Mouse (Mus musculus) intestine, embryonic 14.5 days (tissue): ENCODE results near the gene Dpysl4. TPM values are rescaled to one million over a fixed set of nuclear protein-coding genes. Genes with fewer than 3 reads are reported as not detected.
A peak's percentile ranks its signal among the peaks of the same experiment; 100 is the strongest.

Experiments
- ATAC-seq: fragments of 200-750 bp; cut with Nextera tagmentation; replicated peaks from 2 replicates; pipeline ENCODE4 v1.8.0; 2017; ENCODE audit warnings: low read depth, moderate number of reproducible peaks, moderate TSS enrichment, moderate library complexity; ENCODE audit not compliant: low FRiP score, low TSS enrichment
- DNase-seq: peaks from one replicate; pipeline ENCODE4 v3.0.0-alpha.2; 2018; ENCODE audit warnings: low spot score
- H3K27ac ChIP-seq: fragments of 300-500 bp; sonication (generic); 2 replicates; pipeline ENCODE4 v1.5.1; 2014; ENCODE audit warnings: low read depth, mild to moderate bottlenecking, control low read depth
- H3K27me3 ChIP-seq: fragments of 300-500 bp; sonication (generic); replicated peaks from 2 replicates; pipeline ENCODE4 v1.6.1; 2014; ENCODE audit warnings: low read length, control low read depth; ENCODE audit not compliant: control insufficient read depth, insufficient read depth
- H3K36me3 ChIP-seq: fragments of 300-500 bp; sonication (generic); 2 replicates; pipeline ENCODE4 v1.6.1; 2014; ENCODE audit warnings: low read length, control low read depth; ENCODE audit not compliant: control insufficient read depth, insufficient read depth
- H3K4me1 ChIP-seq: fragments of 300-500 bp; sonication (generic); replicated peaks from 2 replicates; pipeline ENCODE4 v1.6.1; 2014; ENCODE audit warnings: low read length, control low read depth, mixed read lengths; ENCODE audit not compliant: control insufficient read depth, insufficient read depth
- H3K4me2 ChIP-seq: fragments of 300-500 bp; sonication (generic); 2 replicates; pipeline ENCODE4 v1.6.1; 2014; ENCODE audit warnings: low read length
- H3K4me3 ChIP-seq: fragments of 300-500 bp; sonication (generic); 2 replicates; pipeline ENCODE4 v1.5.1; 2014; ENCODE audit warnings: low read depth, low read length, control low read depth, mixed read lengths
- H3K9ac ChIP-seq: fragments of 300-500 bp; sonication (generic); 2 replicates; pipeline ENCODE4 v1.6.1; 2014; ENCODE audit warnings: mild to moderate bottlenecking, low read length
- H3K9me3 ChIP-seq: fragments of 300-500 bp; sonication (generic); 2 replicates; pipeline ENCODE4 v1.6.1; 2016; ENCODE audit warnings: low read length, control low read depth; ENCODE audit not compliant: control insufficient read depth
- WGBS: fragments of 180-500 bp; shearing (Covaris S2); extraction: QIAGEN DNeasy Blood & Tissue Kit; methylation state at CpG from one replicate; pipeline ENCODE4 v1.1.7; 2014; 5-methylcytosine and 5-hydroxymethylcytosine counted together
- polyA plus RNA-seq: library from polyadenylated mRNA; unstranded; fragments of >200 nt; fragmentation: Nextera tagmentation; extraction: Ambion mirVana; gene quantifications from 2 replicates; pipeline ENCODE4 v1.2.1, GENCODE M21; 2014

Gene Dpysl4
- 28.5 and 30.0 TPM in 2 replicates for polyA plus RNA-seq

DNA sequence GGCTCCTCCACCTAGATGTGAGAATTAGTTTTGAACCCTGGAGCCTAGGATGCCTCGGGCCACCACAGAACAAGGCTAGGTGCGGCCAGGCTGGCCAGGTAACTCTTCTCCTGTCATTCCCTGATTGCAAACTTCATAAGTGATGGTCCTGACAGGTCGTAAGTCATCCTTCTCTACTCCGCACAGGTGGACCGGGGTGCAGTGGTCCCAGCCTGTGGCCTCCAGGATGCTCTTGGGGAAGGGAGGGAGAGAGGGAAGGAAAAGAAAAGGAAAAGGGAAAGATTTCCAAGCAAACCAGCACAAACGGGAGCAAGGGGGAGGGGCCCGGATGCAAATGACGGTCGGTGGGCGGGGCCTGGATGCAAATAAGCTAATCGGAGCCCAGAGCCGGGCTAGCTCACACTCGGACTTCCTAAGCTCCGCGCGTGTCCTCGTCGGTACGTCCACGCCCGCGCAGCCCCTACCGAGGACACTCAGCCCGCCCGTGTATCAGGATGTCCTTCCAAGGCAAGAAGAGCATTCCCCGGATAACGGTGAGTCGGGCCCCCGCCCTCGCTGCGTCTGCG is at the start of gene Dpysl4:
TSS of gene Dpysl4 (plus strand) at position 373 of the 566 bp plus-strand sequence.
- DNase-seq: no peak
- peaks cover 9% of the 10 kb centered on the region; the same call in 1 of the 2 replicates for H3K36me3 ChIP-seq
- peaks cover 18% of the 10 kb centered on the region; the same call in 1 of the 2 replicates for H3K27me3 ChIP-seq
- no peaks in the 10 kb centered on the region for H3K9me3 ChIP-seq
- WGBS: 7% methylated on average over 31 of the region's 32 CpGs
- H3K4me2 ChIP-seq: peak within 1 kb of the TSS; percentile 76
- peak within 1 kb of the TSS; percentile 67 for H3K9ac ChIP-seq
- H3K27ac ChIP-seq: no peak within 1 kb of the TSS
- H3K4me3 ChIP-seq: peak within 1 kb of the TSS; percentile 64
- H3K4me1 ChIP-seq: peaks cover 4% of the 10 kb centered on the region; the same call in 1 of the 2 replicates
- ATAC-seq: peak; percentile 85

GRCm38 (mm10) chr7:139063406-139063805 is 22.4 kb upstream of the Dpysl4 start:
- DNase-seq: no peak
- 58% methylated on average over 4 of the region's 4 CpGs for WGBS
- Histone ChIP-seq H3K36me3 (no peaks in the 10 kb centered on the region), H3K27me3 (no peaks in the 10 kb centered on the region), H3K27ac (no peak overlapping the region), H3K9ac (no peak overlapping the region), H3K4me3 (no peak overlapping the region), H3K4me2 (no peak overlapping the region), H3K9me3 (no peaks in the 10 kb centered on the region), H3K4me1 (no peaks in the 10 kb centered on the region)
- ATAC-seq: no peak

- H3K27ac ChIP-seq: no peak overlapping the region
- no peaks in the 10 kb centered on the region for H3K4me1 ChIP-seq
- H3K9me3 ChIP-seq: no peaks in the 10 kb centered on the region
- H3K4me2 ChIP-seq: no peak overlapping the region
- no peak overlapping the region for H3K9ac ChIP-seq
- no peaks in the 10 kb centered on the region for H3K27me3 ChIP-seq
- WGBS: 0% methylated on average over 2 of the region's 2 CpGs
- no peaks in the 10 kb centered on the region for H3K36me3 ChIP-seq
- no peak overlapping the region for H3K4me3 ChIP-seq
- ATAC-seq: peak; percentile 51
- DNase-seq: peak; percentile 96
Measured at GRCm38 (mm10) chr7:139068182-139068623, 17.6 kb upstream of the Dpysl4 start.

GRCm38 (mm10) chr7:139074189-139074588 is 11.6 kb upstream of the Dpysl4 start:
- no peak for ATAC-seq
- Histone ChIP-seq H3K9me3 (no peaks in the 10 kb centered on the region), H3K9ac (no peak overlapping the region), H3K27me3 (no peaks in the 10 kb centered on the region), H3K4me3 (no peak overlapping the region), H3K27ac (no peak overlapping the region), H3K36me3 (no peaks in the 10 kb centered on the region), H3K4me2 (no peak overlapping the region), H3K4me1 (peaks cover 27% of the 10 kb centered on the region)
- WGBS: 22% methylated on average over 6 of the region's 6 CpGs
- no peak for DNase-seq

DNA sequence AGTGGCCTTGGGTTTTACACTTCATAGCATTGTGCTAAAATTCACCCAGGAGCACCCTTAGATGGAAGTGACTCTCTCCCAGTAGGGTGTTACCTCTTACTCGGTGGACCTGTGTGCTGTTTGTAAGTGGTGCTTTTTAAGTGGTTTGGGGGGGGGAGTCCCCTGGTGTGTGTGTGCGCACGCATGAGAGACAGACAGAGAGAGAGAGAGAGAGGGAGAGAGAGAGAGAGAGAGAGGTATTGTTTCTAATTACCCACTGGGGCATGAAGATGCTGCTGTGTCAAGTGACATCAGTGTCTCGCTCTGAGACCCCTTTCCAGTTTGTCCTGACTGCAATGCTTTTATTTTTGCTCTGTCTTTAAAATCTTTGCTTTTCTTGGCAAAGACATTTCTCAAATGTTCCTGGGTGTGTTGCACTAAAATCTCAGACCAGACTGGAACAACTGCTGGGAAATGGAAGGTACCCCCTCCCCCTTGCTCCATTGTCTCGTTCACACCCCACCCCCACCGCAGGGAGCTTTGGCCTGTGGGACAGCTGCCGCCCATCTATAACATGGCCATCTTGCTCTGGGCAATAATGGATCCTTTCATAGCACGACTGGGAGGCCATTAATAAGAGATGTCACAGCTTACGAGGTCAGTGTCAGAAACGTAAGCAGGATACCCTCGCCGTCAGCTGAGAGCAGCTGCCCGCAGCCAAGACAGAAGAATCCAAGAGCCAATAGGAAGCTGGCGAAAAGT is 10.6 kb upstream of the Dpysl4 start:
- Histone ChIP-seq H3K4me3 (no peak overlapping the region), H3K9ac (no peak overlapping the region), H3K36me3 (no peaks in the 10 kb centered on the region), H3K4me2 (no peak overlapping the region), H3K9me3 (no peaks in the 10 kb centered on the region), H3K27ac (no peak overlapping the region), H3K27me3 (no peaks in the 10 kb centered on the region), H3K4me1 (peaks cover 27% of the 10 kb centered on the region)
- no peak for DNase-seq
- 45% methylated on average over 14 of the region's 14 CpGs for WGBS
- 0 out of 2 replicates have a peak, but pooled peaks have one; percentile 32 for ATAC-seq

- H3K27me3 ChIP-seq: no peaks in the 10 kb centered on the region
- ATAC-seq (0 out of 2 replicates have a peak, but pooled peaks have one; percentile 16), DNase-seq (no peak)
- H3K36me3 ChIP-seq: no peaks in the 10 kb centered on the region
- peaks cover 27% of the 10 kb centered on the region for H3K4me1 ChIP-seq
- H3K4me2 ChIP-seq: peak overlapping the region; percentile 9; the same call in 1 of the 2 replicates
- peak overlapping the region; percentile 49; the same call in 1 of the 2 replicates for H3K27ac ChIP-seq
- WGBS: 19% methylated on average over 7 of the region's 7 CpGs
- H3K4me3 ChIP-seq: no peak overlapping the region
- no peak overlapping the region for H3K9ac ChIP-seq
- no peaks in the 10 kb centered on the region for H3K9me3 ChIP-seq
Measured at GRCm38 (mm10) chr7:139077283-139077682, 8.5 kb upstream of the Dpysl4 start.

- H3K27ac ChIP-seq: peak overlapping the region; percentile 49; the same call in 1 of the 2 replicates
- H3K27me3 ChIP-seq: no peaks in the 10 kb centered on the region
- WGBS: 42% methylated on average over 6 of the region's 6 CpGs
- ATAC-seq: no peak
- no peaks in the 10 kb centered on the region for H3K9me3 ChIP-seq
- H3K9ac ChIP-seq: no peak overlapping the region
- no peak for DNase-seq
- H3K4me1 ChIP-seq: peaks cover 27% of the 10 kb centered on the region
- no peak overlapping the region for H3K4me3 ChIP-seq
- no peaks in the 10 kb centered on the region for H3K36me3 ChIP-seq
- peak overlapping the region; percentile 9 for H3K4me2 ChIP-seq
Measured at GRCm38 (mm10) chr7:139078181-139078580, 7.6 kb upstream of the Dpysl4 start.

DNA sequence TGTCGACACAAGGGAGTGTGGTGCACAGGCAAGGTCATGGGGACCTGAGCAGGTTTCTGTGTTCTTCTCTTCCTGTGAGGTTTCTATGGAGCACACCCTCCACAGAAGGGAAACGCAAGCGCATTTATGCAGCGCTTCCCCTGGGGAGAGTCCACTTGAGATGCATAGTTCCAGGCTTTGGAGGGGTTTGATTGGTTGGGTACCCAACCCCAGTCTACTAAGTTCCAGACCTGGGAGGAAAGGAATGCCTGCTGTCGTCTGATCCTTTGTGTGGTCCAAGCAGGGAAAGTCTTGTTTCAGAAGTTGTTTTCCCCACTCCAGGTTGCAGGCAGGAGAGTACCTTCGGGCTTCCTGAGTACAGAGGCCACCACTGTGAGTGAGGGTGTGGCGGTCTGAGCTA is 6.7 kb upstream of the Dpysl4 start:
- Histone ChIP-seq H3K27ac (no peak overlapping the region), H3K36me3 (no peaks in the 10 kb centered on the region), H3K27me3 (no peaks in the 10 kb centered on the region), H3K4me2 (no peak overlapping the region), H3K4me3 (no peak overlapping the region), H3K9ac (no peak overlapping the region), H3K9me3 (no peaks in the 10 kb centered on the region), H3K4me1 (peaks cover 27% of the 10 kb centered on the region)
- no peak for ATAC-seq
- WGBS: 63% methylated on average over 7 of the region's 7 CpGs
- DNase-seq: no peak
